Mouse (Mus musculus) cerebellum, adult 9-11 months (tissue): ENCODE results near the gene Gm10234.

Experiments used
- DNase-seq: peaks from one replicate; pipeline ENCODE4 v3.0.0; 2022

Gene Gm10234

GRCm38 (mm10) chr6:95321812-95322211, at the start of gene Gm10234:
Gene Gm10234, plus strand, starts transcription at chr6:95322112.
- DNase-seq, result no peak

GRCm38 (mm10) chr6:95277633-95278032, 44.3 kb upstream of the Gm10234 start:
- DNase-seq, result no peak

- DNase-seq, result no peak
Measured at GRCm38 (mm10) chr6:95296025-95296424, 25.9 kb upstream of the Gm10234 start.

- DNase-seq, result no peak
Measured at GRCm38 (mm10) chr6:95298387-95298786, 23.5 kb upstream of the Gm10234 start.

GRCm38 (mm10) chr6:95300658-95301057, 21.3 kb upstream of the Gm10234 start:
- DNase-seq, result no peak

- no peak for DNase-seq
Measured at GRCm38 (mm10) chr6:95331191-95331590, 9.3 kb downstream of the Gm10234 start.

- no peak for DNase-seq
Measured at GRCm38 (mm10) chr6:95334781-95335180, 12.9 kb downstream of the Gm10234 start.

- DNase-seq, result no peak
Measured at GRCm38 (mm10) chr6:95349378-95349777, 27.5 kb downstream of the Gm10234 start.

- no peak for DNase-seq
Measured at GRCm38 (mm10) chr6:95353043-95353442, 31.1 kb downstream of the Gm10234 start.

- DNase-seq, result no peak
Measured at GRCm38 (mm10) chr6:95353886-95354285, 32.0 kb downstream of the Gm10234 start.

- DNase-seq, result no peak
Measured at GRCm38 (mm10) chr6:95360084-95360483, 38.2 kb downstream of the Gm10234 start.

- DNase-seq, result no peak
Measured at GRCm38 (mm10) chr6:95362707-95363106, 40.8 kb downstream of the Gm10234 start.

GRCm38 (mm10) chr6:95371811-95372210, 49.9 kb downstream of the Gm10234 start:
- no peak for DNase-seq
